Mouse (Mus musculus): ENCODE measurements around the gene Glra4.

DNA sequence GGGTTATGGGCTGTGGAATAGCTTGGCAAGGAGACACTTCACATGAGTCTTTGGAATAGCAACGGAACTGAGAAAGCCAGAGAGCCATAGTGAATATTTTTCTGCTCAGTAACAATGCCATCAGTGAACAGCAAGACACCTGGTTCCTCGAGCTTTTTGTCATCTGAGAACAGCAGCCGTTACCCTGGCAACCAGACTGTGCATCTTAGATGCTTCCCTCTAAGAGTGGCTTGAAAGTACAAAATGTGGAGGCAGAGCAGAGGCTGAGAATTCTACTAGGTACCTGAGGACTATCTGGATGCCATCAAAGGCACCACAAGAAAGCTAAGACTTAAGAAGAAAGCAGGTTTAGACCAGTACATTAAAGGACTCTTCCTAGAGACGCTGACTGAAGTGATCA, 45.1 kb upstream of the Glra4 start:
- TF ChIP-seq POLR2A (IDR thresholded peaks at IDR 0.05; ENCODE audit: control insufficient read depth, low read depth, low read length) (no peak), CTCF (IDR thresholded peaks at IDR 0.05; ENCODE audit: control insufficient read depth, insufficient read depth, insufficient replicate concordance, low read depth, low read length) (no peak)
